Mouse (Mus musculus) stomach, embryonic 16.5 days (tissue): ENCODE data around the gene Sned1. TPM values are rescaled to one million over a fixed set of nuclear protein-coding genes. Genes with fewer than 3 reads are reported as not detected.

Experiments used
- ATAC-seq: fragments of 200-750 bp; cut with Nextera tagmentation; 2 replicates; pipeline ENCODE4 v1.8.0; 2017; ENCODE audit warnings: moderate number of reproducible peaks, moderate TSS enrichment; ENCODE audit not compliant: insufficient read depth, low FRiP score
- H3K27ac ChIP-seq: fragments of 300-500 bp; sonication (generic); 2 replicates; pipeline ENCODE4 v1.5.1; 2014; ENCODE audit warnings: low read length
- H3K27me3 ChIP-seq: fragments of 300-500 bp; sonication (generic); 2 replicates; pipeline ENCODE4 v1.6.1; 2014; ENCODE audit warnings: low read length, control low read depth, mixed read lengths; ENCODE audit not compliant: control insufficient read depth, insufficient read depth
- H3K36me3 ChIP-seq: fragments of 300-500 bp; sonication (generic); 2 replicates; pipeline ENCODE4 v1.6.1; 2014; ENCODE audit warnings: low read length; ENCODE audit not compliant: control insufficient read depth, insufficient read depth
- H3K4me1 ChIP-seq: fragments of 300-500 bp; sonication (generic); 2 replicates; pipeline ENCODE4 v1.6.1; 2014; ENCODE audit warnings: low read length, control low read depth, mixed read lengths; ENCODE audit not compliant: control insufficient read depth, insufficient read depth
- H3K4me2 ChIP-seq: fragments of 300-500 bp; sonication (generic); 2 replicates; pipeline ENCODE4 v1.6.1; 2014; ENCODE audit warnings: low read depth, low read length, mixed read lengths
- H3K4me3 ChIP-seq: fragments of 300-500 bp; sonication (generic); replicated peaks from 2 replicates; pipeline ENCODE4 v1.5.1; 2014; ENCODE audit warnings: mild to moderate bottlenecking, low read length
- H3K9ac ChIP-seq: fragments of 300-500 bp; sonication (generic); 2 replicates; pipeline ENCODE4 v1.6.1; 2014; ENCODE audit warnings: low read length
- H3K9me3 ChIP-seq: fragments of 300-500 bp; sonication (generic); replicated peaks from 2 replicates; pipeline ENCODE4 v1.6.1; 2016; ENCODE audit warnings: low read length, control low read depth; ENCODE audit not compliant: control insufficient read depth
- WGBS: fragments of 180-500 bp; shearing (Covaris S2); extraction: QIAGEN DNeasy Blood & Tissue Kit; methylation state at CpG from one replicate; pipeline ENCODE4 v1.1.7; 2014; 5-methylcytosine and 5-hydroxymethylcytosine counted together
- polyA plus RNA-seq: library from polyadenylated mRNA; unstranded; fragments of >200 nt; fragmentation: Nextera tagmentation; extraction: Ambion mirVana; gene quantifications from 2 replicates; pipeline ENCODE4 v1.2.1, GENCODE M21; 2015

The Sned1 gene
- polyA plus RNA-seq, 1 experiment from 2014 or later = 9.2 TPM

DNA sequence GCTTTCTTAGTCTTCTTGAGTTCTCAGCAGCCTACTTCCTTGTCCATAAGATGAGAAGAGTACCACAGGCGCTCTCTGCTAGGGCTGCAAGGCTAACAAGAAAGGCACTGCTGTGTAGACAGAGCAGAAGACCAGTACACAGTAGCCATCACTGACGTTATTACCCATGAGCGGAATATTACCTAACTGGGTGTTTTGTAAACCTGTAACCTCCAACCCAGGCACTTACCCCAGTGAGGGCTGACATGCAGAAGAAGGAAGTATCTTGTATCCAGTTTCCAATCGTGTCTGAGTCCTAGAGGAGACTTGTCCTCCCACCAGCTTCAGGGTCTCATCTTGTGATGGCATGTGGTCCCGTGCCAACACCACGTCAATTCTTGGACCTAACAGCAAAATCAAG lies 88.3 kb downstream of the Sned1 start:
- Histone ChIP-seq H3K27me3 (no peaks in the 10 kb centered on the region), H3K36me3 (peaks cover 15% of the 10 kb centered on the region; the same call in 1 of the 2 replicates), H3K9me3 (no peaks in the 10 kb centered on the region), H3K4me2 (no peak overlapping the region), H3K4me3 (no peak overlapping the region), H3K4me1 (no peaks in the 10 kb centered on the region), H3K9ac (no peak overlapping the region), H3K27ac (no peak overlapping the region)
- 92% methylated on average over 6 of the region's 6 CpGs for WGBS
- no peak for ATAC-seq

DNA sequence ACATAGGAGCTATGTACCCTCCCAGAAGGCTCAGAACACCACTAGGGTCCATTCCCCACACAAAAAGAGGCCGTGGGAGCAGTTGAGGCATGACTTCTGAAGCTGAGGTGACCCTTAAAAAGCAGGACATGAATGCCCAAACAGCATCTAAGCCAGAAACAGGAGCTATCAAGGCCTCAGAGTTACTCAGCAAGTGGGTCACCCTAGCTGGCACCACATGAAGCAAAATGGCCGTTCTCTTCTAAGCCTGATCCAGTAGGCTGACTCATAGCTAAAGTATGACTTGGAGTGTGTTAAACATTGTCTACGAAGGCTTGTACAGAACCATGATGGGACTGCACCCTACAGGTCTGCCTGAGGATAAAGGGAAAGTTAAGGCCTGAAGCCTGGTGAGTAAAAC lies 90.8 kb downstream of the Sned1 start:
- Histone ChIP-seq H3K36me3 (peaks cover 10% of the 10 kb centered on the region; the same call in 1 of the 2 replicates), H3K9me3 (no peaks in the 10 kb centered on the region), H3K27me3 (no peaks in the 10 kb centered on the region), H3K27ac (no peak overlapping the region), H3K4me3 (no peak overlapping the region), H3K4me1 (no peaks in the 10 kb centered on the region), H3K4me2 (no peak overlapping the region), H3K9ac (no peak overlapping the region)
- ATAC-seq = no peak
- 84% methylated on average over 3 of the region's 3 CpGs for WGBS

DNA sequence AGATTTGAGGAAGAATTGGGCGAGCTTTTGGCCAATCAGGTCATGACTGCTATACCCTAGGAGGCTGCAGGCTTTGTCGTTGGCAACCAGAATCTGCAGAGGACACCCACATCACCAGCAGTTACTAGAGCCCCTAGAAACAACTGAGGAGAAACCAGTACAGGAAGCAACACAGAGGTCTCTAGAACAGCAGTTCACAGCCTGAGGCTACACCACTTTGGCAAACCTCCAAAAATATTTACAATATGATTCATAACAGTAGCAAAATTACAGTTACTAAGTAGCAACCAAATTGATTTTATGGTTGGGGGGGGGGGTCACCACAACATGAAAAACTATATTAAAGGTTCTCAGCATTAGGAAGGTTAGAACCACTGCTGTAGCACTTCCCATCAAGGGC lies 99.0 kb downstream of the Sned1 start:
- Histone ChIP-seq H3K4me2 (no peak overlapping the region), H3K4me3 (no peak overlapping the region), H3K9ac (no peak overlapping the region), H3K36me3 (no peaks in the 10 kb centered on the region; the same call in 1 of the 2 replicates), H3K9me3 (no peaks in the 10 kb centered on the region), H3K27ac (no peak overlapping the region), H3K27me3 (no peaks in the 10 kb centered on the region), H3K4me1 (no peaks in the 10 kb centered on the region)
- ATAC-seq = no peak
- 66% methylated on average over 2 of the region's 2 CpGs for WGBS

DNA sequence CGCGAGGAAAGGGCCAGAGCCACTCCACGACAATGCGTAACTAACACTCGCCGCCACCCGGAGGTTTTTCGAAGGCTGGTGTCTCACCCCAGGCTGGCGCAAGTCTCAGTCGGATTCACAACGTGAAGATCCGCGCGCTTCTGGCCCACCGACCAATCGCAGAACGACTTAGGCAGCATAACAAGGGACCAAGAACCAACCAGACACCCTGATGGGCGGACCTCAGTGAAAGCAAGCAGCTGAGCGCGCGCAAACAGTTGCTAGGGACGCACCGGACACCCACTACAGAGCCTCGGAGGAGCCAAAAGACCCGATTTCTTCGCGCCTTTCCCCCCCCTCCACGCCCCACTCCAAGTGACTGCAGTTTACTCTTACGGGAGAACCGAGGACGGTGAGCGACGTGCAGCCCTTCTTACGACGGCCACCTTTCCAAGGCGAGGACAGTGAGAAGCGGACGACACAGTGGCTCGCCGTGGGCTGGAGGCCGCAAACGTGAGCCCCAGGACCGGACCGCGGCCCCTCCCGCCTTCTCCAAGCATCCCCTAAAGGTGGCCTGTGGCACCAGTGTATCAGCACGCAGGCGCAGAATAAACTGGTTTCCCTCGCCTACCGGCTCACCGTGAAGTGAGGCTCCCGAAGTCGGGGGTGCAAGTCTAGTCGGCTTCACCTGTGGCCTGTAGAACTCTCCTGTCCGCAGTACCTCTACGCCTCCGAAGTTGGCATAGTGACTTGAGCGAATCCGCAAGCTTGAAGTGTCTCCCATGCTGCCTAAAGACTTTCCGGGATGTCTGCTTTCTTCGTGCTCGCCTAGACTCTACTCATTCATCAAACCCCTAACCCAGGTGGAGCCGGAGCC lies 107.2 kb downstream of the Sned1 start, which contains the start of the genes Ppp1r7 and Pask:
Gene Ppp1r7 (plus strand): TSS at position 207 of the 856 bp plus-strand sequence.
Gene Pask (minus strand): TSS at position 835 of the 856 bp plus-strand sequence.
- H3K36me3 ChIP-seq = peaks cover 7% of the 10 kb centered on the region; the same call in 1 of the 2 replicates
- H3K27me3 ChIP-seq = no peaks in the 10 kb centered on the region
- H3K9me3 ChIP-seq = no peaks in the 10 kb centered on the region
- H3K9ac ChIP-seq = peak within 1 kb of the TSS; percentile 91
- peak within 1 kb of the TSS; percentile 78 for H3K4me2 ChIP-seq
- peak within 1 kb of the TSS; percentile 93 for H3K4me3 ChIP-seq
- WGBS = under 1% methylated on average over 63 of the region's 63 CpGs
- ATAC-seq = peak; percentile 95
- H3K27ac ChIP-seq = peak within 1 kb of the TSS; percentile 52
- peaks cover 13% of the 10 kb centered on the region for H3K4me1 ChIP-seq

DNA sequence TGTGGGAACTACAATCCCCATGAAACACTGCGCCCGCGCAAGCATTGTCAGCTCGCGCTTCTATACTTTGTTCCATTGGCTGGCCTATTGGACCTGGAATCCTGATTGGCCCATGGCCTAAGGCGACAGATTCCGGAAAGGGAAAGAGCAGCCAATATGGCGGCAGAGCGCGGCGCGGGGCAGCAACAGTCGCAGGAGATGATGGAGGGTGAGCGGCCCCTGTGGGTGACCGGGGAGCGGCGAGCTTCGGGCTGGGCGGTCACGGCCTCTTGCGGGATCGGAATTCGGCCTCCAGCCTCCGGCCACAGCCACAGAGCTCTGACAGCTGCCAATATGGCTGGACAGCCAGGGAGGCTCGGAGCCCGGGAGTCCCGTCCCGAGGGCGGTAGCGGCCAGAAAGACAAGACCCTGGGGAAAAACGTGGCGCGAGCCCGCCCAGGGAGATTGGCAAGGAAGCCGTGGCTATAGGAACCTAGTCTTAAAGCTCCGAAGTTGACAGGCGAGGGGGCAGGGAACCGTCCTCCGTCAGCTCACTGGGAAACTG lies 107.9 kb downstream of the Sned1 start:
- ATAC-seq = peak; percentile 95
- Histone ChIP-seq H3K9ac (peak overlapping the region; percentile 91), H3K27me3 (no peaks in the 10 kb centered on the region), H3K36me3 (peaks cover 7% of the 10 kb centered on the region; the same call in 1 of the 2 replicates), H3K4me3 (peak overlapping the region; percentile 93), H3K9me3 (no peaks in the 10 kb centered on the region), H3K27ac (peak overlapping the region; percentile 46; the same call in 1 of the 2 replicates), H3K4me1 (peaks cover 13% of the 10 kb centered on the region), H3K4me2 (peak overlapping the region; percentile 78)
- WGBS = 0% methylated on average over 39 of the region's 39 CpGs

DNA sequence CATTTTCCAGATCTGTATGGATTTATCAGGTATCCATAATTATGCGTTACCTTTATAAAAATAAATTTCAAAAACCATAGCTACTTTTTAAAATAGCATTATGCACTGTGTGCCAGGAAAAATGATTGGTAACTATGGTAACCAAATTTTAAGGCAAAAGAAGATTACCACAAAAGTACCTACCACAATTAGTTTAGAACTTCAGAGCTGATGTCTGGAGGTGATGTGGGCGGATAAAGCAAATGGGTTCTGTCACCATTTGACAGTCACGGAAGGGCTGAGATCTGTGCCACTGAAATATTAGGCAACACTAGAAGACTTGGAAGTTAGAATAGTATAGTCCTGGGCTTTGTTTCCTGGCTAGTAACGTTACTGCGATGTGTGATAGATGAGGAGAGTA lies 111.5 kb downstream of the Sned1 start:
- peaks cover 11% of the 10 kb centered on the region for H3K36me3 ChIP-seq
- no peak for ATAC-seq
- WGBS = 88% methylated on average over 5 of the region's 5 CpGs
- H3K27me3 ChIP-seq = no peaks in the 10 kb centered on the region
- no peaks in the 10 kb centered on the region for H3K9me3 ChIP-seq
- H3K4me3 ChIP-seq = no peak overlapping the region
- H3K4me2 ChIP-seq = no peak overlapping the region
- H3K9ac ChIP-seq = no peak overlapping the region
- no peak overlapping the region for H3K27ac ChIP-seq
- peaks cover 6% of the 10 kb centered on the region for H3K4me1 ChIP-seq

DNA sequence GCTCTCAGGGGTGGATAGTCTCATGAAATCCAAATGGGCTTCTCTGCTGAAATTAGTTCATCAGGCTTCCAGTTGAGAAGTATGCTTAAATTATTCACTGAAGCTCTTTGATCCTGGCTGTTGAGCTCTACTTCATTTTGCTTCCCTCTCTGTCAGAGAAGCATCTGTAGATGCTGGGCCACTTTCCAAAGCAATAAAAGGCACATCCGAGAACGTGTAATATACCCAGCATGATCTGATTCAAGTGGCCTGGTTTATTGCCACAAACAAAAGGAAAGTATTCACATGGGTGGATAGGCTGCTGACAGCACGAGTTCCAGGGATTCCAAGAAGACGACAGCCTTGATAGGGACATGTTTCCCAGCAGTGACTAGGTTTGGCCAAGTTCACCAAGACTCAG lies 114.1 kb downstream of the Sned1 start:
- no peak overlapping the region for H3K27ac ChIP-seq
- 76% methylated on average over 4 of the region's 4 CpGs for WGBS
- no peaks in the 10 kb centered on the region for H3K9me3 ChIP-seq
- H3K9ac ChIP-seq = no peak overlapping the region
- ATAC-seq = no peak
- no peak overlapping the region for H3K4me2 ChIP-seq
- H3K27me3 ChIP-seq = no peaks in the 10 kb centered on the region
- peaks cover 19% of the 10 kb centered on the region for H3K36me3 ChIP-seq
- H3K4me3 ChIP-seq = no peak overlapping the region
- peaks cover under 1% of the 10 kb centered on the region for H3K4me1 ChIP-seq
